Mouse (Mus musculus) heart, adult 2 months (tissue): ENCODE measurements around the gene Cxcl15. TPM values are rescaled to one million over a fixed set of nuclear protein-coding genes. Genes with fewer than 3 reads are reported as not detected.

Experiments
- DNase-seq, 2 experiments: peaks; one replicate each; pipeline ENCODE4 v3.0.0; 2021
- H3K27ac ChIP-seq: fragments of 200-600 bp; 2 replicates; pipeline ENCODE4 v1.8.1; 2022
- H3K27me3 ChIP-seq: fragments of 200-500 bp; 2 replicates; pipeline ENCODE4 v1.6.1; 2012; ENCODE audit warnings: mild to moderate bottlenecking, low read length, inconsistent platforms, mixed read lengths; ENCODE audit not compliant: control insufficient read depth, insufficient read depth
- H3K36me3 ChIP-seq: fragments of 200-500 bp; 2 replicates; pipeline ENCODE4 v1.6.1; 2012; ENCODE audit warnings: low read length, inconsistent platforms; ENCODE audit not compliant: control insufficient read depth, insufficient read depth
- H3K4me1 ChIP-seq: fragments of 200-500 bp; 2 replicates; pipeline ENCODE4 v1.6.1; 2011; ENCODE audit warnings: low read length; ENCODE audit not compliant: control insufficient read depth, insufficient read depth
- H3K4me3 ChIP-seq: fragments of 200-600 bp; 2 replicates; pipeline ENCODE4 v1.8.1; 2022
- H3K79me2 ChIP-seq: fragments of 200-500 bp; replicated peaks from 2 replicates; pipeline ENCODE4 v1.6.1; 2012; ENCODE audit warnings: mild to moderate bottlenecking, inconsistent platforms, low read length, moderate library complexity, mixed read lengths; ENCODE audit not compliant: control insufficient read depth, insufficient read depth
- H3K9ac ChIP-seq: fragments of 200-500 bp; 2 replicates; pipeline ENCODE4 v1.6.1; 2012; ENCODE audit warnings: low read depth, mild to moderate bottlenecking, control low read depth, inconsistent platforms, low read length, mixed read lengths
- CTCF ChIP-seq: fragments of 200-600 bp; IDR thresholded peaks from 2 replicates; pipeline ENCODE4 v1.8.1; 2022; ENCODE audit warnings: antibody characterized with exemption, mild to moderate bottlenecking, moderate library complexity
- EP300 ChIP-seq: fragments of 200-500 bp; IDR thresholded peaks from 2 replicates; pipeline ENCODE4 v1.6.1; 2011; ENCODE audit warnings: low read depth, low read length, control low read depth; ENCODE audit not compliant: insufficient read depth
- POLR2A ChIP-seq: fragments of 200-500 bp; IDR thresholded peaks from 2 replicates; pipeline ENCODE4 v1.6.1; 2011; ENCODE audit warnings: mild to moderate bottlenecking, low read depth, low read length, control low read depth; ENCODE audit not compliant: insufficient read depth
- WGBS: fragments of 180-500 bp; shearing (Covaris S2); methylation state at CpG from one replicate; pipeline ENCODE4 v1.1.7; 2018; 5-methylcytosine and 5-hydroxymethylcytosine counted together
- intact Hi-C: fragments of 180-260 bp; cut with DNase I; formaldehyde crosslinking; loops from one replicate; pipeline ENCODE4 v1.15.1; 2025
- polyA plus RNA-seq: library from polyadenylated mRNA; depleted of rRNA; stranded (reverse); fragments of >200 nt; gene quantifications from 2 replicates; pipeline ENCODE4 v1.2.3, GENCODE M21; 2012
- total RNA-seq, 2 experiments: library from RNA; stranded (reverse); gene quantifications; 2 replicates each; pipeline ENCODE4 v1.2.3; 2021

The Cxcl15 gene
- total and polyA plus RNA-seq, 3 experiments: 1.00 TPM; not detected in 2

GRCm38 (mm10) chr5:90760844-90761243, 33.5 kb upstream of the Cxcl15 start:
- no peak for DNase-seq
- H3K9ac ChIP-seq: no peak overlapping the region
- peaks cover 3% of the 10 kb centered on the region for H3K4me1 ChIP-seq
- H3K27ac ChIP-seq: no peak overlapping the region
- TF ChIP-seq POLR2A: no peak
- no peak for TF ChIP-seq EP300
- no peak for TF ChIP-seq CTCF
- no peaks in the 10 kb centered on the region for H3K36me3 ChIP-seq
- H3K4me3 ChIP-seq: no peak overlapping the region
- 91% methylated on average over 2 of the region's 2 CpGs for WGBS
- intact Hi-C loops: no loop called here
- no peaks in the 10 kb centered on the region for H3K79me2 ChIP-seq
- H3K27me3 ChIP-seq: peaks cover 3% of the 10 kb centered on the region; the same call in 1 of the 2 replicates

- no peak for DNase-seq
- Histone ChIP-seq H3K36me3 (no peaks in the 10 kb centered on the region), H3K4me1 (peaks cover 3% of the 10 kb centered on the region), H3K9ac (no peak overlapping the region), H3K79me2 (no peaks in the 10 kb centered on the region), H3K4me3 (no peak overlapping the region), H3K27ac (no peak overlapping the region), H3K27me3 (peaks cover 3% of the 10 kb centered on the region; the same call in 1 of the 2 replicates)
- WGBS: 85% methylated on average over 3 of the region's 3 CpGs
- TF ChIP-seq POLR2A: no peak
- no peak for TF ChIP-seq CTCF
- no peak for TF ChIP-seq EP300
- intact Hi-C loops: no loop called here
Measured at GRCm38 (mm10) chr5:90761834-90762233, 32.5 kb upstream of the Cxcl15 start.

GRCm38 (mm10) chr5:90763912-90764665, 30.2 kb upstream of the Cxcl15 start:
- TF ChIP-seq POLR2A: no peak
- TF ChIP-seq EP300: no peak
- no peak for TF ChIP-seq CTCF
- no peak overlapping the region for H3K4me3 ChIP-seq
- DNase-seq: no peak
- H3K79me2 ChIP-seq: no peaks in the 10 kb centered on the region
- peaks cover 3% of the 10 kb centered on the region; the same call in 1 of the 2 replicates for H3K27me3 ChIP-seq
- intact Hi-C loops: no loop called here
- WGBS: 79% methylated on average over 12 of the region's 12 CpGs
- H3K27ac ChIP-seq: no peak overlapping the region
- no peaks in the 10 kb centered on the region for H3K36me3 ChIP-seq
- no peak overlapping the region for H3K9ac ChIP-seq
- 0 out of 2 replicates have a peak, but pooled peaks cover 1% of the 10 kb centered on the region for H3K4me1 ChIP-seq

- Histone ChIP-seq H3K36me3 (no peaks in the 10 kb centered on the region), H3K27me3 (no peaks in the 10 kb centered on the region), H3K27ac (no peak overlapping the region), H3K4me3 (no peak overlapping the region), H3K79me2 (no peaks in the 10 kb centered on the region), H3K9ac (no peak overlapping the region), H3K4me1 (0 out of 2 replicates have a peak, but pooled peaks cover 1% of the 10 kb centered on the region)
- no peak for DNase-seq
- 46% methylated on average over 8 of the region's 8 CpGs for WGBS
- TF ChIP-seq CTCF (no peak), POLR2A (no peak), EP300 (no peak)
- intact Hi-C loops: no loop called here
Measured at GRCm38 (mm10) chr5:90765821-90766606, 28.3 kb upstream of the Cxcl15 start.

- no peak for DNase-seq
- no peak within 1 kb of the TSS for H3K4me3 ChIP-seq
- no peaks in the 10 kb centered on the region for H3K27me3 ChIP-seq
- no peak within 1 kb of the TSS for H3K9ac ChIP-seq
- no peak for TF ChIP-seq EP300
- no peak for TF ChIP-seq POLR2A
- TF ChIP-seq CTCF: no peak
- intact Hi-C loops: no loop called here
- no peaks in the 10 kb centered on the region for H3K79me2 ChIP-seq
- peaks cover 7% of the 10 kb centered on the region for H3K4me1 ChIP-seq
- 66% methylated on average over 3 of the region's 3 CpGs for WGBS
- H3K36me3 ChIP-seq: no peaks in the 10 kb centered on the region
- no peak within 1 kb of the TSS for H3K27ac ChIP-seq
Measured at GRCm38 (mm10) chr5:90768218-90768617, 26.1 kb upstream of the Cxcl15 start, which contains the start of gene Ppbp. Gene Ppbp, plus strand, starts transcription at chr5:90768518.
